Mouse (Mus musculus) G1E-ER4 (cell line): Measurements from ENCODE around the gene Tnrc6a. TPM values are rescaled to one million over a fixed set of nuclear protein-coding genes. Genes with fewer than 3 reads are reported as not detected.

Experiments
- GATA1 ChIP-seq: IDR thresholded peaks from one replicate; pipeline ENCODE4 v1.8.0; 2012; ENCODE audit warnings: low read length, inconsistent platforms
- polyA plus RNA-seq: library from polyadenylated mRNA; stranded (reverse); fragments of >175 nt; gene quantifications from 2 replicates; pipeline ENCODE4 v1.2.3, GENCODE M21; 2012

Tnrc6a gene
- polyA plus RNA-seq, 1 experiment, result 174 TPM

GRCm38 (mm10) chr7:123240064-123240463 lies 116.4 kb downstream of the Tnrc6a start:
- no peak for TF ChIP-seq GATA1

- TF ChIP-seq GATA1, result no peak
These were observed 118.6 kb downstream of the Tnrc6a start for GRCm38 (mm10) chr7:123242241-123242640.

GRCm38 (mm10) chr7:123244833-123245232 lies 121.1 kb downstream of the Tnrc6a start:
- no peak for TF ChIP-seq GATA1

Other genes starting within 250 kb of the Tnrc6a start
- gene Rbbp6, start 158.2 kb upstream of the Tnrc6a start, polyA plus RNA-seq, result 47.8 and 49.9 TPM in 2 replicates
- gene Slc5a11, start 90.9 kb downstream of the Tnrc6a start, polyA plus RNA-seq, result not detected in 2 replicates
- gene Lcmt1, start 245.9 kb downstream of the Tnrc6a start, polyA plus RNA-seq, result 3.5 and 7.9 TPM in 2 replicates
- gene Arhgap17, start 246.0 kb downstream of the Tnrc6a start, polyA plus RNA-seq, result 65.6 and 83.5 TPM in 2 replicates